Mouse (Mus musculus) liver, adult (tissue): ENCODE measurements around the gene Med12l.

ENCODE experiments used
- GATA4 ChIP-seq: IDR thresholded peaks from 2 replicates; pipeline ENCODE4 v1.6.1; 2014; ENCODE audit warnings: mild to moderate bottlenecking, low read length; ENCODE audit not compliant: insufficient replicate concordance

The Med12l gene

DNA sequence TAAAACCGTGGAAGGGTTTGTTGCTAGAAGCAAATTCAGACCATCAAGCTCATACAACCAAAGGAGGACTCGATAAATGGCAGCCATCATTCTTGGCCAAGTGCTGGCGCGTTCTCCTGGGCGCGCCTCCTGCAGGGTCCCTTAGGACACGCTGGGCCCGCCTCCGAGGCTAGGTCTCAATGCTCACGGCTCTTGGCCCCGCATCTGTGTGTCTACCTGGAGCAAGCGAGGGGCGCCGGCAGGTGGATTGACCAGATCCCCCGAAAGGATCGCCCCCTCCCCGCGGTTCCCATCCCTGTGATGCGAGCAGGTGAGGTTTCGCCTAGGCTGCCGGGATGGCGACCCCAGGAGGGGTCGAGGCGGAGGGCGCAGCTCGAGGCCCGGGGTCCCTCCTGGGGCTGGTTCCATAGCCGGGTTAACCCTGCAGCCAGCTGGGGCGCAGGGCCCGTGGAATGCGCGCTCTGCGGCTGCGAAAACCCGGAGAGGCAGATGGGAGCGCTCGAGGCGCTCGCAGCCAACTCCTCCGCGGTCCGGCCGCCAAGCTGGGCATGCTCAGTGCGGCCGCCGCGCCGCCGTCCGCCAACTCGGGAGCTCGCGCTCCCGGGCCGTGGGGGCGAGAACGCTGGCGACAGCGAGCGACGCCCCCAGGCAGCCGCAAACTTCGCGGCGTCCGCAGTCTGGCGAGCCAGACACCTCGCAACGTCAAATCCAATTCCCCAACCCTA is at the start of gene Med12l:
Med12l (plus strand) TSS at position 555 of the 725 bp plus-strand sequence.
- TF ChIP-seq GATA4, result no peak

DNA sequence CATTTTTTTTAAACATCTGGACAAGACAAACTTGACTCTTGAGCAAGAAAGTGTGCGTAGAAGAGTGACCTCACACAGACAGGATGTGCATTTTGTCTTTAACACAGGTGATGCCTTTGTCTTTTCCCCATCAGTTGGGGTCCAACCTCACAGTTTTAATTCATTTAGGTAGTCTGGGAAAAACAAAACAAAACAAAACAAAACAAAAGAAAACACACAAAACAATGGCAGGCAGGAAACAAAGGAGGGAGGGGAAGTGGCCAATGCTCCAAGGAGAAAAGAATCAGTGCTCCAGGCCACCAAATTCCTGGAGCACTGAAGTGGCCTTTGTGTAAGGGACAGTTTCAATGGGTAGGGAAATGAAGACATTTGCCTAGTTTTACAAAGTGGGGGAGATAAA is 44.5 kb upstream of the Med12l start:
- TF ChIP-seq GATA4, result no peak

DNA sequence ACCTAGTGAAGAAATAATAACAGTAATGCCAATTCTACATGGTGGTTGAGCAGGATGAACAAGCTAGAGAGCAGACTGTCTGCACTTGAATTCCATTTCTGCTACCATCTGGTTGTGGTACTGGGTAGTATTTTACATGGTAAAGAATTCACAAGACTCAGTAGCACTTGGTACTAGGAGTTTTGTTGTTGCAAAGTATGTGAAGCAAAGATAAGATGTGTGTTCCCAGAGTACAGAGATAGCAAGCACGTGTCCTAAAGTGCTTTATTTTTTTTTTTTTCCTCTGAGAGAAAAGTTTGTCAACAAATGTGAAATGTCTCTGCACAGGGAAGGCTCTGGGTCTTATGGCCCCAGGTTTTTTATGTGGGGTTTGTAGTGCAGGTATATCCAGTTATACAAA is 28.2 kb upstream of the Med12l start:
- TF ChIP-seq GATA4, result no peak

DNA sequence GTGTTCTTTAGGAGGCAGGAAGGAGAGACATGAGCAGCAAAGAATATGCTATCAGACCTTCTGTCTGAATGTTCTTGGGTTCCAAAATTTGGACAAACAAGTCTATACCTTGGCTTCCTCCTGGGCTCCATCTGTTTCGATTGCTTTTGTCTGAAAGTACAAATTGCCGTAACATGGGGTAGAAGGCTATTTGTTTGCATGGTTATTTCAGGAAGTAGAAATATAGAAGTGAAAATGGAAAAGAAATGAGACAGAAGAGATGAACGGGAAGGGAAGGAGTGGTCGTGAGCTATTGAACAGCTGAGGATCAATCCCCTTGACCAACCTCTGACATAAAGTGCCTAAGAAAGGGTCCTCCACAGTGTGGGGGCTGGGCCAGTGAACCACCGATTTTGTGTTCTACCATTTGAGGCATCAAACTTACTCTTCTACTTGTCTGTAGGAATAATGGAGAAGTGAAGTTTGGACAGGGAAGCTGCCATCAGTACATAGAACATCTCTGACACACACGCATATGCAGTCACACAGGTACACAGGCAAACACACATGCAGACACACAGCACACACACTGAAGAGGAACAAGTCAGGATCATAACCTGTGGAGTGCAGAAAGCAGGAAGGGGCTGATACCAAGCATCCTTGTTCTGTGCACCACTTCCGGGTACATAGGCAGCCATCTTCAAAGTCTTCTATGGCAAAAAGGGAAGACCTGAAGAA is 27.6 kb upstream of the Med12l start:
- no peak for TF ChIP-seq GATA4

DNA sequence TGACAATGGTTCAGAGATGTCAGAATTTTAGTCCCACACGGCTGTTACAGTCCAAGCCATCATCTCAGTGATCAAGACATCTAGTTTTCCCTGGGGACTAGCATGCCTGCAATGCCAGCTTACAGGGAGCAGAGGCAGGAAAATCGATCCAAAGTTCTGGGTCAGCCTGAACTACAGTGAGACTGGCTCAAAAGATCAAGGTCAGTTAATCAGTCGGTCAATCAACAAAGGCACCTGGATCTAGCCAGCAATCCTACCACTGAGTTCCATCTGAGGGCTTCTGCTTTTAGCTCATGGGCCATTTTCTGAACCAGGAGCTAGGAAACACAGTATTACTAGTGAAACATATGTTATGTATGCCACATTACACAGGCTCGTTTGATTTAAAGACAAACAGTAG is 25.0 kb upstream of the Med12l start:
- TF ChIP-seq GATA4, result peak; percentile 65; the same call in 1 of the 2 replicates

DNA sequence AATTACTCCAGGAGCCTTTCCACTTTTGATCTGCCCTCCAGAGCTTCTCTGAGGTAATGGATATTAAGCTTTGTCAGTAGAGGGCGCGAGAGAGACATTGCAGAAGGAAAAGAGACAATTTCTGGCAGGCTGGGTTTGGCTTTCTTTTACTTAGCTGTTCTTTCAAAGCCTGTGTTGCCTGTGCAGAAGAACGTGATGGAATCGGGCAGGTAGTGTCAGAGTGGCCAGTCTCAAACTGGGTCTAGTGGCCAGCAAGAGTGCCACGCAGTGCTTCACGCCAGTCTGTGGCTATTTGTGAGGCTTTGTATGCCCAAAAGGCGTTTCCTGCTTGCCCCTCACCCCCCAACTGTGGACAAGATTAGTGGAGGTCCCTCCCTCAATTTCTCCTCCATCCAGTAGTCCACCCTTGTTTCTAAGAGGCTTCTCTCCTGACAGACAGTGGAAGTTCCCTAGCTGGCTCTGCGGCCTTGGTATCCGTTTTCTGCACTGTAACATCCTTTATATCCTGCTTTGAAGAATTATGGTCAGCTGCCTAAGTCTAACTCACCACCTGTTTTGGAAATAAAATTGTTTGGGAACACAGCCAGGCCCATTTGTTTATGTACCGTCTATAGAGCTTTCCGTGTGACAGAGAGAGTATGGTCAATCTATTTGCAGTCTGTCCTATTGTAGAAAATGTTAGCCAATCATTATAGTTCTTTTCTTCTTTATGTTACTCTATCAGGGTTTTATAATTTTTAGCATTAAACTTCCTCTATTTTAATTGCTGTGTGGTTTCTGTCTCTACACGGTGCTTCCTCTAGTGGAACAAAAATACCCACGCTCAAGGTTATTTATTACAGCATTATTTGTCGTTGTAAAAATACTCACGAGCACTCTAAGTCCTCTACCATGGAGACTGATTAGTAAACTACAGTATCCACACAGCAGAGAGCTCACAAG is 22.5 kb upstream of the Med12l start:
- TF ChIP-seq GATA4, result no peak

DNA sequence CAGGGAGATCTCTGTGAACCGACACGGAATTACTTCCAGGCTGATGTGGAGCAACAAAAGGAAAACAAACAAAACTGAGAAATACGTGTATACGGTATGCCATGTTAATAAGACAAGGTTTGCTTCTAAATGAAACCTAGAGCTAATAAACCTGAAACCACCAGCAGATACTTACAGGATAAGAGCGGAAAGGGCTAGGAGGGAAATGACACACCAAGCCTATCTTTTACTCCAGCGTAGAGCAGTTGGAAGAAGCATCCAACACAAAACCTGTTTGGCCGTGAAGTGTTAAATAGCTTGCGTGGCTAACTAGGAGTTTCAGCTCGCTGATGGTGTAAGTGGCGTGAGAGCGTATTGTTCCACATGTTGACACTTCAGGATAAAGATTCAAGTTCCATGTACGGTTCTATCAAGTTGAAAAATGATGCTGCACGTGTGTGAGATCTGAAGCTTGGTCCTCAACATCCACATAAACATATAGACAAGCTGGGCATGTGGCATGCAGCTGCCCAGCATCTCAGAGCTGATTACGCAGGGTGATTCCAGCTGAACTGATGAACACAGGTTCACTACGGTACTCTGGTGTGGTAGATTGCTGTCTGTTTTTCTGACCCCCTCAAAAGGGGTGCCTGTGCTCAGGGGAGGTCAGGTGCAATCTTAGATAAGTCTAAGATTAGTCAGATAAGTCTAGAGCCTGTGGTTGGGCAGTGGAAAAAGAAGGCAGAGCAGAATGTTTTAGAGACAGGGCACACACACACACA is 21.6 kb upstream of the Med12l start:
- no peak for TF ChIP-seq GATA4

DNA sequence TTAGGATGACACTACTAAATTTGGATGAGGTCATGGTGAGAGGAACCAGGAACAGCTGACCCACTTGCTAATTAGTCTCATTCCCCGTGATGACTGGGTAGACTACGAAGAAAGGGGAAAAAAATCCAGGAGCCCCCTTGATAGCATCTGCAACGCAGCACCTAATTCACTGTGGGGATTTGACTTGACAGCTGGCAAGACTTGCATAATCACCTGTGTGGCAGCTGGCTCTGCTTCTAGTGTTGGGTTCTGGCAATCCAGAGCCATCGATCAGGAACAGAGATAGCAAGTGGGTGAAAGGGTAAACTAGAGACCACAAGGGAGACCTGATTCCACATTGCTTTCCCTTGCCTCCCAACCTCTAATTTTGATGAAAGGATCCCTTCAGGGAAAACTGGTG is 19.8 kb upstream of the Med12l start:
- no peak for TF ChIP-seq GATA4

DNA sequence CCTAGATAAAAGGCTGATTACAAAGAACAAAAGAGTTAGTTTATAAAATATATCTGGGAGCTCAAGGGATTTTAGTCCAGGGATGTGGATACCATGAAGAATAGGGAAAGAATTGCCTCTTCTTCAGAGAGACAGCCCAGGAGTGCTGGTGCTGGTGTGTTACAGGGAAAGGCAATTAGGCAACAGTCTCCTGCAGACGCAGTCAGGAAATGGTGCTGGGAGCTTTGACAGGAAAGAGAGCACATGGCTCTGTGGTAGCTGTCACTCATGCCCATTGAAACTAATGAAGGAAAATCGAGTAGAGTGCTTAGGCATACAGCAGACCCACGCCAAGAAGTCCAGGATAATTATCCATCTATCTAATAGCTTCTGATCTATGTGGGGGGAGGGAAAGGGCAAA is 16.3 kb upstream of the Med12l start:
- no peak for TF ChIP-seq GATA4

DNA sequence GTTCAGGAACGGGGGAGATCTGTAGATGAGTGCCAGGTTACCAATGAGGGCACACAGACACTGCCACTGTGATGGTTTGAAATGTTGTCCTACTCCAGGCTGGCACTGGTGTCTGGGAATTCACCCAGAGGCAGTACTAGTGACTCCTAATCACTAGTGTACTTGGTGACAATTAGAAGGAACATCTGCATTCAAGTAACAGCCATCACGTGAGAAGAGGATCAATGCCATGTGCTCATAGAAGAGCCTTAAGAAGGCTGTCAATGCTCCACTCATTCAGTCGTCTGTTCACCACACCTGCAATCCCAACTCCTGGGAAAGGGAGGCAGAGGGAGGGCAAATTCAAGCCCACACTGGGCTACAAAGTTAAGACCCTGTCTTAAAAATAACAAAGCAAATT is 15.1 kb upstream of the Med12l start:
- TF ChIP-seq GATA4, result no peak

DNA sequence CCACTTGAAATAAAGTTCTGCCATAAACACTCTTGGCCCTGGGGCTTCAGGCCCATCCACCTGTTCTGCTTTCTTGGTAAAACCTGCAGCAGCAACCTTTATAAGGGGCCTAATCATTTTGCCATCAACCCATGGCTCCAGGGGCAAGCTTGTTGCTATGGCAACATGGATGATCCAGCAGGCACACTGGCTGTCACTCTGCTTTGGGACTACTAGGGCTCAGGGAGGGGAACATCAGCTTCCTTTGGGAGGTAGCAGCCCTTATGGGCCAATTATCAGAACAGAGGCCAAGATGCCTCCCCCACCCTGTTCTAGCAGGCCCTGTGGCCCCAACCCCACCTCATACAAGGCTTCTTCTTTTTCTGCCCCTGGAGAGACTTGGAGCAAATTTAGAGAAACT is 13.5 kb upstream of the Med12l start:
- TF ChIP-seq GATA4, result no peak

DNA sequence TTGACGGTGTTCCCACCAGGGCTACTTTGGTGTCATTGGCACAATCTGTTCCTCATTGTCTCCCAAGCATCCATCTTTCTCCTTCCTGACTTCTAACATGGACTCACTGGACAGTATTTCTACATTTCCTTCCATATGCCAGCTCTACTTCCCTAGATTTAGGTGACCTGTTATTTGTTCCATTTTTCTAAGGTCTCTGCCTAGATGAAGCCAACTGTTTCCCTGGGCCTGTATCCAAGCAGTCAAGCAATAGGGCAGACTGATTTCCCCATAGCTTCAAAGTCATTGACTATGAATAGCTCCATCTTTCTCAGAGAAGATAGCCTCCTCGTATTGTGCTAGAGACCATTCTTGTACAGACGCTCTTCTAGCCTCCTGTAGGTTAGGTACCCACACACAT is 12.0 kb upstream of the Med12l start:
- TF ChIP-seq GATA4, result no peak

DNA sequence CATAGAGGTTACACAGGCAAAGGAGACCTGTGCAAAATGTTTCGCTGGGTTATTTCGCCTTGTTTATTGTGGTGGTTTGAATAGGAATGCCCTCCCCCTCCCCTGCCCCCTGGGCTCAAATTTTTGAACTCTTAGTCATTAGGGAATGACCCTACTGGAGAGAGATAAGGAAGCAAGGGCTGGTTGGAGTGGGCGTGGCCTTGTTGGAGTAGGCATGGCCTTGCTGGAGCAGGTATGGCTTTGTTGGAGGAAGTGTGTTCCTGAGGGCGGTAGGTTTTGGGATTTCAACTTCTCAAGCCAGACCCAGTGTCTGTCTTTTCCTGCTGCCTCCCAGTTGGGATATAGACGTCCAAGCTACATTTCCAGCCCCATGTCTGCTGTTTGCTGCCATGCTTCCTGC is 1.9 kb upstream of the Med12l start:
- TF ChIP-seq GATA4, result no peak

DNA sequence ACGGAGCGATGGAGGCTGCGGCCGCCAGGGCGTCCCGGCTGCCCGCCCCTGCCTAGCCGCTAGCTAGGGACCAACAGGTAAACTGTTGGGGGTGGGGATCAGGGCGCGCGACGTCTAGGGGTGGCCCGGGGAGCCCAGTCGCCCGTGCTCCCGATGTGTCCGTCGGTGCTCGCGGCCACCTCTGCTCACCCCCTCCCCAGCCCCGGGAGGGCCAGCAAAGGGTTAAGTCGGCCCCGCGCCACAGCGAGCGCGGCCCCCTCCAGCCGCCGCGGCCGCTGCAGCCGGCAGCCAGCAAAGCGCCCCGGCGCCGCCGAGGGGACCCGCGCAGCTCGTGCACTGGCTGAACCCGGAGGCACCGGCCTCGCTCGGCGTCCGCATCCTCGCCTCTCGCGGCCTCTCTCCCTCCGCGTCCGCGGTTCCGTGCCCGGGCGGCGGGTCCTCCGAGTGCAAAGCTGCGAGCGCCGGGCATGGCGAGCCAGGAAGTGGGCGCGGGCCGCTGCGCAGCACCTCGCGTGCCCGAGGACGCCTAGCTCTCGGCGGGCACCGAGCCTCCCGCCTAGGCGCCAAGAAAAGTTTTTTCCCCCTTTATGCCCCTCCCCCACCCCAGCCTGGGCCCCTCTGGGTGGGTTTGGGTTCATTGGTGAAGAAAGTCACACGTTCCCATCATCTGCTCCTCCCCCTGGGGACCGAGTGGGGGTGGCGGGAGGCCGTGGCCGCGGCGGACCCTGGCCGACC is 538 bp downstream of the Med12l start:
- TF ChIP-seq GATA4, result no peak
